Mouse (Mus musculus) common myeloid progenitor, adult 5-6 weeks (primary cell): ENCODE data around the gene Gm27029. TPM values are rescaled to one million over a fixed set of nuclear protein-coding genes. Genes with fewer than 3 reads are reported as not detected.
A peak's percentile ranks its signal among the peaks of the same experiment; 100 is the strongest.
"Not testable (repeated sequence)": the region's sequence is repeated elsewhere in the genome, so short reads cannot be mapped to it uniquely, and the experiment has no call there.

Source experiments
- ATAC-seq: replicated peaks from 2 replicates; pipeline ENCODE4 v1.8.0; 2016; ENCODE audit warnings: low read depth, mild to moderate bottlenecking, moderate TSS enrichment, inconsistent platforms; ENCODE audit not compliant: poor library complexity, severe bottlenecking
- total RNA-seq: library from RNA; stranded (forward); fragments of 200-1000, 187-1606 nt; gene quantifications from 2 replicates; pipeline ENCODE4 v1.2.3, GENCODE M21; 2017

Gm27029 gene
- total RNA-seq, 1 experiment from 2014 or later: 1.1 TPM

GRCm38 (mm10) chr11:101458217-101458616, 33.6 kb upstream of the Gm27029 start:
- no peak for ATAC-seq

DNA sequence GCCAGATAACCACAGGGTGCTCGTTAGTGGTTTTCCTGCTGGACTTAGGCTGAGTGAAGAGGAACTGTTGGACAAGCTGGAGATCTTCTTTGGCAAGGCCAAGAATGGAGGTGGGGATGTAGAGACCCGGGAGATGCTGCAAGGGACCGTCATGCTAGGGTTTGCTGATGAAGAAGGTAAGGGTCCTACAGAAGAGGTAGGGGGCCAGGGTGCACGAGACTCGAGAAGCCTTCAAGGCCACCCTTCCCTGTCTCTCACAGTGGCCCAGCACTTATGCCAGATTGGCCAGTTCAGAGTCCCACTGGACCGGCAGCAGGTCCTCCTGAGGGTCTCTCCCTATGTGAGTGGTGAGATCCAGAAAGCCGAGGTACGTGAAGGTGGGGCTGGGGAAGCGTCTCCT, 33.0 kb upstream of the Gm27029 start:
- ATAC-seq: no peak

DNA sequence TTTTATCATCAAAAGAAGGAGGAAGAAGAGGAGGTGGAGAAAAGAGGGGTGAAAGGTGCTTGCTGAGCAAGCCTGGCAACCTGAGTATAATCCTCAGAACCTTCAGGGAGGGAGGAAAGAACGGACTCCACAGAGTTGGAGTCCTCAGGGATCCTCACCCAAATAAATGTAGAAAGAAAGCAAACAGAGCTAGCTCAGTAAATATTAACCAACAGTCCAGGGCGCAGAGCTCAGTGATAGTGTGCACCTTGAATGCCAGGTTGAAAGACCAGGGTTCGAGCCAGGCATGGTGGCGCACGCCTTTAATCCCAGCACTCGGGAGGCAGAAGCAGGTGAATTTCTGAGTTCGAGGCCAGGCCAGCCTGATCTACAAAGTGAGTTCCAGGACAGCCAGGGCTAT, 31.0 kb upstream of the Gm27029 start:
- ATAC-seq: no peak

- no peak for ATAC-seq
Measured at GRCm38 (mm10) chr11:101454702-101455101, 30.1 kb upstream of the Gm27029 start.

GRCm38 (mm10) chr11:101452093-101452774, 27.6 kb upstream of the Gm27029 start:
- ATAC-seq: no peak

DNA sequence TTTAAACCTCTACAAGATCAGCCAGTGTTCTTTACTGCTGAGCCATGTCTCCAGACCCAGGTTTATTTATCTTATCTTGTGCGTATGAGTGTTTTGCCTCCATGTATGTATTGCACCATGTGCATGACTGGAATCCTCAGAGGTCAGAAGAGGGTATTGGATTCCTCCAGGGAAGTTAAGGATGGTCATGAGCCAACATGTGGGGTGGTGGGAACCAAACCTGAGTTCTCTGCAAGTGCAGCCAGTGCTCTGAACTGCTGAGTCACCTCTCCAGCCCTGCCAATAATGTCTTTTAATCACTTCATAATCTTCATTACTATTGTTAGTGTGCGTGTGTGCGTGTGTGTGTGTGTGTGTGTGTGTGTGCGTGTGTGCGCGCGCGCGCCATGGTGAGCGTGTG, 26.9 kb upstream of the Gm27029 start:
- ATAC-seq: no peak

DNA sequence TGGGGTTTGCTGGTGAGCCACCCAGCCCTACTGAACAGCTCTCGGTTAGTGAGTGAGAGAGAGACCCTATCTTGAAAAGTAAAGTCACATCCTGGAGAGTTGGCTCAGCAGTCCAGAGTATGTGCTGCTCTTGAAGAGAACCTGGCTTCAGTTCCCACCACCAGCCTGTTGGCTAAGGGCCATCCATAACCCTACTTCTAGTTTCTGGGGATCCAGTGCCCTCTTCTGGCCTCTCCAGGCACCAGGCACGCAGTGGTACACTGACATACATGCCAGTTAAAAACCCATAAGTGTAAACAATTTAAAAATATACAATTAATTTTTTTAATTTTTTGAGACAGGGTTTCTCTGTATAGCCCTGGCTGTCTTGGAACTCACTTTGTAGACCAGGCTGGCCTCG, 25.8 kb upstream of the Gm27029 start:
- ATAC-seq: no peak

DNA sequence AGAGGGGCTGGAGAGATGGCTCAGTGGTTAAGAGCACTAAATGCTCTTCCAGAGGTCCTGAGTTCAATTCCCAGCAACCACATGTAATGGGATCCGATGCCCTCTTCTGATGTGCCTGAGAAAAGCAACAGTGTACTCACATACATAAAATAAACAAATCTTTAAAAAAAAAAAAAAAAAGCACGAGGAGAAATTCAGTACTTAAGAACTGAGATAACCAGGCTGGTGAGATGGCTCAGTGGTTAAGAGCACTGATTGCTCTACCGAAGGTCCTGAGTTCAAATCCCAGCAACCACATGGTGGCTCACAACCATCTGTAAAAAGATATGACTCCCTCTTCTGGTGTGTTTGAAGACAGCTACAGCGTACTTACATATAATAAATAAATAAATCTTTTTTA, 25.0 kb upstream of the Gm27029 start:
- ATAC-seq: not testable (repeated sequence)

GRCm38 (mm10) chr11:101448899-101449298, 24.3 kb upstream of the Gm27029 start:
- no peak for ATAC-seq

GRCm38 (mm10) chr11:101448274-101448746, 23.7 kb upstream of the Gm27029 start, which contains the start of gene Ifi35:
Ifi35 (plus strand) TSS chr11:101448407.
- peak; percentile 91 for ATAC-seq

DNA sequence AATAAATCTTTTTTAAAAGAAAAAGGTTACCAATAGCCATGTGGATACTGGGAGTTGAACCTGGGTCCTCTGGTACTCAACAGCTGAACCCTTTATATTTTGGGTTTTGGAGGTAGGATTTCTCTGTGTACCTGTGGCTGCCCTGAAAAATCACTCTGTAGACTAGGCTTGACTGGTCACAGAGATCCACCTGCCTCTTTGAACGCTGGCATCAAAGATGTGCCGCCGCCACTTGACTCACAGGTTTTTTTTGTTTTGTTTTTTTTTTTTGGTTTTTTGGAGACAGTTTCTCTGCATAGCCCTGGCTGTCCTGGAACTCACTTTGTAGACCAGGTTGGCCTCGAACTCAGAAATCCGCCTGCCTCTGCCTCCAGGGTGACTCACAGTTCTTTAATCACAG, 23.2 kb upstream of the Gm27029 start:
- no peak for ATAC-seq

DNA sequence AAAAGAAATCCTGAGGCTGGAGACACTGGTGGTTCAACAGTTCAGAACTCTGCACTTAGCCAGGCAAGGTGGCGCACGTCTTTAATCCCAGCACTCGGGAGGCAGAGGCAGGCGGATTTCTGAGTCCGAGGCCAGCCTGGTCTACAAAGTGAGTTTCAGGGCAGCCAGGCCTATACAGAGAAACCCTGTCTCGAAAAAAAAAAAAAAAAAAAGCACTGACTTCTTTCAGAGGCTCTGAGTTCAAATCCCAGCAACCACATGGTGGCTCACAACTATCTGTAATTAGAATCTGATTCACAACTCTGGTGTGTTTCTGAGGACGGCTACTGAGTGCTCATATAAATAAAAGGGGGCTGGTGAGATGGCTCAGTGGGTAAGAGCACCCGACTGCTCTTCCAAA, 22.3 kb upstream of the Gm27029 start:
- ATAC-seq: not testable (repeated sequence)

- ATAC-seq: no peak
Measured at GRCm38 (mm10) chr11:101446319-101446718, 21.7 kb upstream of the Gm27029 start.

- no peak for ATAC-seq
Measured at GRCm38 (mm10) chr11:101442760-101443159, 18.2 kb upstream of the Gm27029 start.

DNA sequence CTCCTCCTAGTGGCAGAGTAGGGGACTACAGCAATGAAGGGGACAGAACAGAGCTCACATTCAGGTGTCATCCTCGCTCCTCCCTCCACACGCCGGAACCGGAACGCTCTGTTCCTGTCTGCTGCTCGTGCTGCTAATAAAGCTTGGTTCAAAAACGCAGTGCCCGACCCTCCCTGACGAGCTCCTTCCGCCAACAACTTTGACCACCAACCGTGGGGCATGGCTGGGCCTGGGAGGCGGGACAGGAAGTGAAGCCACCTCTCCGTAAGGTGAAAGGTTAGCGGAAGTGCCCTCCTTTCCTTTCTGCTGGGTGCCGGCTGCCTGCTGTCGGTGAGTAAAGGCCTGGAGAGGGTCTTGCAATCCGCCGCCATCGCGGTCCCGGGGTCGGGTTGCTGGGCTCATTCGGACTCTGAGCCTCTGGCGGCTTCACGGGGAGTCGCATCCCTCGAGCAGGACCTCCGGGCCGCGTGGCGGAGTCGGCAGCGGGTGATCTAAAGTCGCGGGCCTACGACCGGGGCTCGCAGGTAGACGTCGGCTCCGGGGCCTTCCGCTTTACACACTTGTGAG, 17.6 kb upstream of the Gm27029 start, which contains the start of gene Rpl27:
Rpl27 (plus strand) TSS at position 172 of the 567 bp plus-strand sequence.
- peak; percentile 98 for ATAC-seq

- ATAC-seq: not testable (repeated sequence)
Measured at GRCm38 (mm10) chr11:101441450-101442126, 17.0 kb upstream of the Gm27029 start.

DNA sequence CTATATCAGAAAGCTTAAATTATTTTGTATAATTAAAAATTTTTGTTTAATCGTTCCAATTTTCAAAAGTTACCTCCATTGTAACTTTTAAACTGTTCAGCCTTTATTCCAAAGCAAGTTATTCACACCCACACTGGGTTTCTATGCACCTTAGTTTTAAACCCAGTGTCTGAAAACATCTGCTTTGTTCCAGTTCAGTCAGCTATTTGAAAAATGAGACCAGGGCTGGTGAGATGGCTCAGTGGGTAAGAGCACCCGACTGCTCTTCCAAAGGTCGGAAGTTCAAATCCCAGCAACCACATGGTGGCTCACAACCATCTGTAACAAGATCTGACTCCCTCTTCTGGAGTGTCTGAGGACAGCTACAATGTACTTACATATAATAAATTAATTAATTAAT, 13.4 kb upstream of the Gm27029 start:
- ATAC-seq: not testable (repeated sequence)

- no peak for ATAC-seq
Measured at GRCm38 (mm10) chr11:101436916-101437315, 12.3 kb upstream of the Gm27029 start.

GRCm38 (mm10) chr11:101435831-101436230, 11.2 kb upstream of the Gm27029 start:
- ATAC-seq: no peak

- ATAC-seq: no peak
Measured at GRCm38 (mm10) chr11:101433396-101433795, 8.8 kb upstream of the Gm27029 start.

DNA sequence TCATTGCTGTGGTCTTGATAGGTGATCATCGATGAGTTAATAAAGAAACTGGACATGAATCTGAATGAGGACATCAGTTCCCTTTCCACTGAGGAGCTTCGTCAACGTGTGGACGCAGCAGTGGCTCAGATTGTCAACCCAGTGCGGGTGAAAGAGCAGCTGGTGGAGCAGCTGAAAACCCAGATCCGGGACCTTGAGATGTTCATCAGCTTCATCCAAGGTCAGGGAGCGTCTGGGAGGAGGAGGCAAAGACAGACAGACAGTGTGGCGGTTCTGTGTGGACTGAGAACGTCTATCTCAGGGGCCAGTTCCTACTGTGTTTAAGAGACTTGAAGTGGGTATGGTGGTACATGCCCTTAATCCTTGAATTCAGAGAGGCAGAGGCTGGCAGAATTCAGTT, 6.7 kb upstream of the Gm27029 start:
- ATAC-seq: no peak
